17 mouse cellular contexts compared by ENCODE assay signal in genomic region chr7:89843121-89843520, GRCm38 (mm10).
DNase-seq lines count a peak whose midpoint lies in the region; ATAC-seq lines count a peak whose summit lies in the region.
"Had no signal": no experiment of that assay in that cellular context is flagged by ENCODE, and none has a peak within 500 bp of the region (broad histone marks: within the 10 kb centered on the region; RNA-seq: fewer than 3 reads in every experiment).

No protein-coding gene starts in this region.

- no peak overlapping the region for H3K4me2 ChIP-seq in neural tube, embryonic 15.5 days
- H3K4me2 ChIP-seq: forebrain, embryonic 13.5 days; hindbrain, embryonic 12.5 days had no signal

- WGBS in neural tube, embryonic 15.5 days: 50% methylated on average over 6 of the region's 6 CpGs

- peak; percentile 11; the same call in 1 of the 2 replicates for ATAC-seq in megakaryocyte progenitor cell, adult 5-6 weeks (replicated peaks; ENCODE audit: poor library complexity)
- no peak for ATAC-seq in neural tube, embryonic 15.5 days (ENCODE audit: low FRiP score)
- ATAC-seq in activated CD4-positive, CD25-positive, alpha-beta regulatory T cell, adult 4 months: no peak
- ATAC-seq: forebrain, embryonic 13.5 days; forebrain, postnatal 0 days; hindbrain, embryonic 16.5 days had no signal

- DNase-seq in A20 (ENCODE audit: low read depth, low spot score) (peak; percentile 76), MEL-GATA-1-ER (ENCODE audit: extremely low read depth, low read depth) (peak; percentile 9)
- peak; percentile 4 for DNase-seq in CD4-positive helper T cell, adult 2 months (ENCODE audit: low read depth, low spot score)
- DNase-seq in adrenal gland, adult (ENCODE audit: inconsistent age in 2 of 2, low spot score in 1 of 2): no peak
- DNase-seq: adrenal gland, adult 8-10 months; cerebellum, adult 11-12 months; cerebellum, adult 9-10 months; forebrain, postnatal 0 days; gastrocnemius, postnatal 14 days; kidney, adult 11 months had no signal

- H3K36me3 ChIP-seq in neural tube, embryonic 15.5 days: no peaks in the 10 kb centered on the region
- H3K36me3 ChIP-seq: embryonic facial prominence, embryonic 10.5 days; hindbrain, embryonic 12.5 days had no signal

- H3K9ac ChIP-seq in neural tube, embryonic 15.5 days (replicated peaks): no peak overlapping the region
- H3K9ac ChIP-seq: forebrain, embryonic 13.5 days; forebrain, postnatal 0 days; hindbrain, embryonic 12.5 days had no signal

- H3K4me1 ChIP-seq in neural tube, embryonic 15.5 days: no peaks in the 10 kb centered on the region
- H3K4me1 ChIP-seq: hindbrain, embryonic 12.5 days had no signal

- H3K27me3 ChIP-seq in neural tube, embryonic 15.5 days (replicated peaks): no peaks in the 10 kb centered on the region
- H3K27me3 ChIP-seq: forebrain, embryonic 13.5 days; hindbrain, embryonic 12.5 days had no signal

- no peaks in the 10 kb centered on the region for H3K9me3 ChIP-seq in neural tube, embryonic 15.5 days (replicated peaks)
- H3K9me3 ChIP-seq: embryonic facial prominence, embryonic 10.5 days; forebrain, embryonic 13.5 days; hindbrain, embryonic 12.5 days had no signal

- no peak overlapping the region for H3K4me3 ChIP-seq in neural tube, embryonic 15.5 days (replicated peaks)
- H3K4me3 ChIP-seq: embryonic facial prominence, embryonic 10.5 days; forebrain, embryonic 13.5 days; hindbrain, embryonic 12.5 days had no signal

- no peak overlapping the region for H3K27ac ChIP-seq in neural tube, embryonic 15.5 days (replicated peaks)
- H3K27ac ChIP-seq: embryonic facial prominence, embryonic 10.5 days; forebrain, embryonic 13.5 days; hindbrain, embryonic 12.5 days had no signal

Comparison
In these comparisons a context has a peak if more than half of its experiments do, and no peak if none do; other contexts are left out.
1. DNase-seq: peak in A20 (single experiment), CD4-positive helper T cell, adult 2 months (single experiment) and MEL-GATA-1-ER (single experiment); none in adrenal gland, adult (0 of 2).